Mouse (Mus musculus) heart, postnatal 0 days (tissue): ENCODE measurements around the gene Prr13. TPM values are rescaled to one million over a fixed set of nuclear protein-coding genes. Genes with fewer than 3 reads are reported as not detected.

Source experiments
- ATAC-seq: fragments of 200-750 bp; cut with Nextera tagmentation; 2 replicates; pipeline ENCODE4 v1.8.0; 2017; ENCODE audit warnings: low read depth, moderate number of reproducible peaks, moderate library complexity; ENCODE audit not compliant: insufficient read depth
- DNase-seq: peaks from one replicate; pipeline ENCODE4 v3.0.0-alpha.2; 2016; ENCODE audit warnings: low spot score
- H3K27ac ChIP-seq: fragments of 300-500 bp; sonication (generic); 2 replicates; pipeline ENCODE4 v1.5.1; 2014; ENCODE audit warnings: low read depth, mild to moderate bottlenecking
- H3K27me3 ChIP-seq: fragments of 300-500 bp; sonication (generic); 2 replicates; pipeline ENCODE4 v1.6.1; 2014; ENCODE audit warnings: low read length, mixed read lengths; ENCODE audit not compliant: control insufficient read depth, insufficient read depth
- H3K36me3 ChIP-seq: fragments of 300-500 bp; sonication (generic); replicated peaks from 2 replicates; pipeline ENCODE4 v1.6.1; 2014; ENCODE audit warnings: low read length, mixed read lengths; ENCODE audit not compliant: control insufficient read depth, insufficient read depth
- H3K4me1 ChIP-seq: fragments of 300-500 bp; sonication (generic); 2 replicates; pipeline ENCODE4 v1.6.1; 2014; ENCODE audit warnings: antibody characterized with exemption; ENCODE audit not compliant: control insufficient read depth, insufficient read depth
- H3K4me2 ChIP-seq: fragments of 300-500 bp; sonication (generic); 2 replicates; pipeline ENCODE4 v1.6.1; 2014; ENCODE audit warnings: low read depth, mild to moderate bottlenecking, low read length, moderate library complexity
- H3K4me3 ChIP-seq: fragments of 300-500 bp; sonication (generic); 2 replicates; pipeline ENCODE4 v1.5.1; 2014; ENCODE audit warnings: low read depth, low read length
- H3K9ac ChIP-seq: fragments of 300-500 bp; sonication (generic); replicated peaks from 2 replicates; pipeline ENCODE4 v1.6.1; 2014; ENCODE audit warnings: low read depth, low read length, mixed read lengths
- H3K9me3 ChIP-seq: fragments of 300-500 bp; sonication (generic); replicated peaks from 2 replicates; pipeline ENCODE4 v1.6.1; 2016; ENCODE audit warnings: low read length; ENCODE audit not compliant: control insufficient read depth
- CTCF ChIP-seq: IDR thresholded peaks from 2 replicates; pipeline ENCODE4 v1.5.1; 2016; ENCODE audit warnings: antibody characterized with exemption, control low read depth, low read depth
- EP300 ChIP-seq: IDR thresholded peaks from 2 replicates; pipeline ENCODE4 v1.6.1; 2016; ENCODE audit warnings: antibody characterized with exemption, low read depth
- WGBS: fragments of 180-500 bp; shearing (Covaris S2); extraction: QIAGEN DNeasy Blood & Tissue Kit; methylation state at CpG from one replicate; pipeline ENCODE4 v1.1.7; 2014; 5-methylcytosine and 5-hydroxymethylcytosine counted together
- polyA plus RNA-seq: library from polyadenylated mRNA; unstranded; fragments of >200 nt; fragmentation: Nextera tagmentation; extraction: Ambion mirVana; gene quantifications from 2 replicates; pipeline ENCODE4 v1.2.1, GENCODE M21; 2015
- total RNA-seq: library from RNA; depleted of rRNA; stranded (reverse); fragments of >200 nt; gene quantifications from 2 replicates; pipeline ENCODE4 v1.2.3, GENCODE M21; 2014; ENCODE audit warnings: low replicate concordance

Gene Prr13
- total and polyA plus RNA-seq, 2 experiments from 2014 or later: 16.8 to 73.4 TPM

DNA sequence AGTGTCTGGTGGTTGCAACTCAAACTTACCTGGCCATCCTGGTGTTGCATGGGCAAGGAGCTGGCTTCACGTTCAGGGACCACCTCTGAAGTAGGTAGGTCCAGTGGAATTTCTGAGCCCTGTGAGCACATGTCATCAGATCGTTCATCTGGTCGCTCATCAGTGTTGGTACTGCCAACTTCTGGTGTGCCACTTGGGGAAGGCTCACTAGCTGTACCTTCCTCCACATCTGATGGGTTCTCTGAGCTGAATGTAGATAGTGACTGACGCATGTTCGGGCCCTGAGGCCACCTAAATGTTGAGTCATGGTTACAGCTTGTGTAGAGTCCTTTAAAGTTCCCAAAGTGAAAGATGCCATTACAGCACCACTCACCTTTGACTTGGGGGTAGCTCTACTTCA is 41.7 kb downstream of the Prr13 start:
- Histone ChIP-seq H3K9me3 (no peaks in the 10 kb centered on the region), H3K36me3 (peaks cover 86% of the 10 kb centered on the region), H3K4me3 (no peak overlapping the region), H3K27me3 (no peaks in the 10 kb centered on the region), H3K4me2 (no peak overlapping the region), H3K9ac (no peak overlapping the region), H3K4me1 (no peaks in the 10 kb centered on the region), H3K27ac (no peak overlapping the region)
- WGBS: 79% methylated on average over 5 of the region's 5 CpGs
- DNase-seq (no peak), ATAC-seq (no peak)
- TF ChIP-seq EP300 (no peak), CTCF (no peak)

DNA sequence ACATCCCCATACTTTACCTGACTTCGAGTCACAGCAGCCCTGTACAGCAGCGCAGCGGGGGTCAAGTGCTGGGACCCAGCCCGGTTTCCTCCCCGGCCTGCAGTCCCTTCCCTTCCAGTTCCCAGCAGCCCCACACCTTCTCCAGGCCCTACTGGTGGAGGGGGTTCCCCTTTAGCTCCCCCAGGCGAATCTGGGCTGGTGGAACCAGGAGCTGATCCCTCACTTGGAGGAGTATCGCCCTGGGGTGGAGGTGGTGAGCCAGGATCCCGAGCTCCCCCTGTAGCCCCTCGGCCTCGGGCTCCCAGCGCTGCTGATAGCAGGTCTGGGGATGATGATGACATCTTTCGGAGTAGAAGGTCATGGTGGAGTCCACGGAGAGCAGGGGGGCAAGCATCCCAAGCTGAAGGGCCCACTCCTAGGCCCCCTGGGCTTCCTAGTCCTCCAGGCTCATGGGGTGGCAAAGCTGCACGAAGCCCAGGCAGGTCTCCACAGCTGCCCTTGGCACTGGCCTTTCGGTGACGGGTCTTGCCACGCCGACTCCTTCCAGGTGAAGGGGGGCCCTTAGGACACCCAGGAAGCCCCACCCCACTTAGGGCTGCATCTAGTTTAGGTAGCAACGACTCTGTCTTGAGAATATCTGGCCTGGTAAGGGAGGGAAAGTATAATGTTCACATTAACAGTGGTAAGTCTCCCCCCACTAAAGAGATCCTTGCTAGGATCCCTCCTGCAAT is 42.4 kb downstream of the Prr13 start:
- ATAC-seq: no peak

GRCm38 (mm10) chr15:102502254-102502840 is 43.5 kb downstream of the Prr13 start:
- TF ChIP-seq CTCF: no peak
- TF ChIP-seq EP300: no peak
- Histone ChIP-seq H3K4me1 (no peaks in the 10 kb centered on the region), H3K9ac (no peak overlapping the region), H3K4me2 (no peak overlapping the region), H3K4me3 (no peak overlapping the region), H3K36me3 (peaks cover 70% of the 10 kb centered on the region), H3K27me3 (no peaks in the 10 kb centered on the region), H3K27ac (no peak overlapping the region), H3K9me3 (no peaks in the 10 kb centered on the region)
- WGBS: 79% methylated on average over 9 of the region's 9 CpGs
- no peak for DNase-seq
- ATAC-seq: no peak

More for the DNA sequence above, 42.4 kb downstream of the Prr13 start:
- peaks cover 81% of the 10 kb centered on the region for H3K36me3 ChIP-seq
- H3K9ac ChIP-seq: no peak overlapping the region
- no peaks in the 10 kb centered on the region for H3K4me1 ChIP-seq
- no peaks in the 10 kb centered on the region for H3K27me3 ChIP-seq
- no peak overlapping the region for H3K27ac ChIP-seq
- WGBS: 78% methylated on average over 19 of the region's 19 CpGs
- H3K4me3 ChIP-seq: no peak overlapping the region
- H3K9me3 ChIP-seq: no peaks in the 10 kb centered on the region
- no peak overlapping the region for H3K4me2 ChIP-seq
- TF ChIP-seq EP300 (no peak), CTCF (no peak)
- DNase-seq: no peak

DNA sequence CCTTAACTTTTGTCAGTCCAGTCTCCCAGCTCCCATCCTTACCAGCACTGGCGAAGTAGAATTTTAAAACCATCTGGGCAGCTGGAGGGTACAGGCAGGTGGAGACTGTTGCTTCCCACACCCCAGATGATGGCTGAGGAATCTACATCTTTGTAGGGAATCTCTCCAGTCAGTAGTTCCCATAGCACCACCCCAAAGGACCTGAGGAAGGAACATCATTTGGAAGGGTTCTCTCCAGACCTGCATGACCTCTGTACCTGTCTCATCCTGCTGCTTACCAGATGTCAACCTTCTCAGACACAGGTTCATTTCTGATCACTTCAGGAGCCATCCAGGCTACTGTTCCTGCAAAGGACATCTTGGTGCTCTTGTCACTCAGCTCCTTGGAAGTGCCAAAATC is 44.6 kb downstream of the Prr13 start, which contains the start of gene Gm10337:
TSS of gene Gm10337 (plus strand) at position 276 of the 400 bp plus-strand sequence.
- 88% methylated on average over 1 of the region's 1 CpGs for WGBS
- Histone ChIP-seq H3K36me3 (peaks cover 59% of the 10 kb centered on the region), H3K9ac (no peak within 1 kb of the TSS), H3K27me3 (no peaks in the 10 kb centered on the region), H3K4me3 (no peak within 1 kb of the TSS), H3K4me2 (no peak within 1 kb of the TSS), H3K4me1 (no peaks in the 10 kb centered on the region), H3K9me3 (no peaks in the 10 kb centered on the region), H3K27ac (no peak within 1 kb of the TSS)
- DNase-seq (no peak), ATAC-seq (no peak)
- TF ChIP-seq EP300 (no peak), CTCF (no peak)

DNA sequence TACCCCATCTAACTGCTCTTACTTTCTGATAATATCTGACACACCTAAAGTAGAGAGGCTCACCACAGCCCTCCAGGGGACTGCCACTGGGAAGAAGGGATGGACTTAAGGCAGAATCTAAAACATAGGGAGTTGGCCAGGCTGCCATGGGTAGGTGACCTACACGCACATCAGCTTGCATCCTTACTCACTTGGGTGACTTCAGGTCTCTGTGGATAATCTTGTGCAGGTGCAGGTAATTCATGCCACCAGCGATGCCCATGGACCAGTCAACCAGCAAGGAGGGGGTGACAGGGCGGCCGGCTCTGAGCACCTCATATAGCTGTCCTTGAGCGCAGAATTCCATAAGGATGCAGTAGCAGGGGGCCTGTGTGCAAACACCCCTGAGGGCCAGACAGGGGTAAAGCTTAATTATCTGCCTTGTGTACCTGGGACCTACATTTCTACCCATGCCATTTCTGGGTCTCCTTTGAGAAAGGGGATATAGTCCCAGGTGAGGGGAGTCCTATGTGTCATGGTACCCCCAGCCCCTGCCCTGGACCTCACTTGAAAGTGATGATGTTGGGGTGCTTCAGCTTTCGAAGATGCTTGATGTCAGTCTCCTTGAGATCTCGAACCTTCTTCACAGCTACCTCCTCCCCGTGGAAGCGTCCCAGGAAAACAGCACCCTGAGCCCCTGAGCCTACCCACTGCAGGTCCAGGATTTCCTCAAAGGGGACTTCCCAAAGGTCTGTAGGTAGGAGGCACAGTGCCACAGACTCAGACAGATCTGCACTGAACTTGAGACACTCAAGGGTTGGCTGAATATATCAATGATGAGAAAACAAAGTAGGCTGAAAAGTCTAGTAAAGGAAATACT is 45.3 kb downstream of the Prr13 start:
- no peaks in the 10 kb centered on the region for H3K27me3 ChIP-seq
- H3K36me3 ChIP-seq: peaks cover 54% of the 10 kb centered on the region
- H3K4me1 ChIP-seq: 0 out of 2 replicates have a peak, but pooled peaks cover 2% of the 10 kb centered on the region
- no peak overlapping the region for H3K27ac ChIP-seq
- no peak overlapping the region for H3K4me2 ChIP-seq
- ATAC-seq: no peak
- H3K4me3 ChIP-seq: no peak overlapping the region
- DNase-seq: no peak
- 82% methylated on average over 9 of the region's 9 CpGs for WGBS
- no peaks in the 10 kb centered on the region for H3K9me3 ChIP-seq
- no peak overlapping the region for H3K9ac ChIP-seq
- no peak for TF ChIP-seq EP300
- no peak for TF ChIP-seq CTCF
